Mouse (Mus musculus) heart, embryonic 16.5 days (tissue): ENCODE results near the gene Aco2. TPM values are rescaled to one million over a fixed set of nuclear protein-coding genes. Genes with fewer than 3 reads are reported as not detected.

ENCODE experiments used
- polyA plus RNA-seq: library from polyadenylated mRNA; unstranded; fragments of >200 nt; fragmentation: Nextera tagmentation; extraction: Ambion mirVana; gene quantifications from 2 replicates; pipeline ENCODE4 v1.2.1, GENCODE M21; 2015

The Aco2 gene
- polyA plus RNA-seq, 1 experiment from 2014 or later = 769 TPM

Other genes with a start within 250 kb of the Aco2 start
- 16.9 and 17.4 TPM in 2 replicates for gene L3mbtl2, start 208.4 kb upstream of the Aco2 start, polyA plus RNA-seq
- gene Chadl, start 175.0 kb upstream of the Aco2 start, polyA plus RNA-seq = 1.2 and 1.7 TPM in 2 replicates
- gene Zc3h7b, start 127.3 kb upstream of the Aco2 start, polyA plus RNA-seq = 18.0 and 19.2 TPM in 2 replicates
- gene Rangap1, start 126.8 kb upstream of the Aco2 start, polyA plus RNA-seq = 75.9 and 83.6 TPM in 2 replicates
- 23.2 and 25.1 TPM in 2 replicates for gene Tef, start 69.9 kb upstream of the Aco2 start, polyA plus RNA-seq
- 17.5 and 17.8 TPM in 2 replicates for gene Tob2, start 13.5 kb upstream of the Aco2 start, polyA plus RNA-seq
- gene Phf5a, start 398 bp upstream of the Aco2 start, polyA plus RNA-seq = 98.6 and 103 TPM in 2 replicates
- 157 and 161 TPM in 2 replicates for gene Polr3h, start 53.9 kb downstream of the Aco2 start, polyA plus RNA-seq
- gene Csdc2, start 64.5 kb downstream of the Aco2 start, polyA plus RNA-seq = 5.4 and 6.1 TPM in 2 replicates
- 22.4 and 24.3 TPM in 2 replicates for gene Pmm1, start 88.6 kb downstream of the Aco2 start, polyA plus RNA-seq
- not detected in 2 replicates for gene 1700029P11Rik, start 108.2 kb downstream of the Aco2 start, polyA plus RNA-seq
- gene Xrcc6, start 115.5 kb downstream of the Aco2 start, polyA plus RNA-seq = 76.8 and 113 TPM in 2 replicates
- gene Desi1, start 161.6 kb downstream of the Aco2 start, polyA plus RNA-seq = 22.4 and 37.4 TPM in 2 replicates
- gene Snu13, start 175.3 kb downstream of the Aco2 start, polyA plus RNA-seq = 174 and 210 TPM in 2 replicates
- not detected in 2 replicates for gene 4930407I10Rik, start 186.8 kb downstream of the Aco2 start, polyA plus RNA-seq
- not detected in 2 replicates for gene Mei1, start 197.7 kb downstream of the Aco2 start, polyA plus RNA-seq